In genomic region chr3:112137940-112138339, GRCm38 (mm10) we compare ENCODE assay signal across 11 mouse cellular contexts.
"Had no signal": no experiment of that assay in that cellular context is flagged by ENCODE, and none has a peak within 500 bp of the region (broad histone marks: within the 10 kb centered on the region; RNA-seq: fewer than 3 reads in every experiment).

No protein-coding gene starts in this region.

- H3K9me3 ChIP-seq: limb, embryonic 12.5 days; midbrain, embryonic 13.5 days; neural tube, embryonic 13.5 days had no signal

- H3K4me1 ChIP-seq: limb, embryonic 12.5 days; midbrain, embryonic 13.5 days; neural tube, embryonic 13.5 days had no signal

- H3K36me3 ChIP-seq: limb, embryonic 12.5 days; midbrain, embryonic 13.5 days; neural tube, embryonic 13.5 days had no signal

- H3K4me2 ChIP-seq: limb, embryonic 12.5 days; midbrain, embryonic 13.5 days; neural tube, embryonic 13.5 days had no signal

- ATAC-seq: midbrain, embryonic 13.5 days had no signal

- H3K27ac ChIP-seq: limb, embryonic 12.5 days; liver, embryonic 14.5 days; midbrain, embryonic 13.5 days; neural tube, embryonic 13.5 days had no signal

- H3K9ac ChIP-seq: limb, embryonic 12.5 days; liver, embryonic 14.5 days; midbrain, embryonic 13.5 days; neural tube, embryonic 13.5 days had no signal

- H3K27me3 ChIP-seq: limb, embryonic 12.5 days; midbrain, embryonic 13.5 days; neural tube, embryonic 13.5 days had no signal

- DNase-seq: kidney, adult 8-10 months; kidney, postnatal 25 days; lung, adult 18-20 months; right cerebral cortex, postnatal 4 days; spleen, adult 18-20 months; thymus, adult 18-20 months; thymus, postnatal 14 days had no signal

- H3K4me3 ChIP-seq: limb, embryonic 12.5 days; midbrain, embryonic 13.5 days; neural tube, embryonic 13.5 days had no signal
